Mouse (Mus musculus) kidney, postnatal 4 days (tissue): ENCODE results near the gene Mcf2.

Experiments used
- DNase-seq, 2 experiments: peaks; one replicate each; pipeline ENCODE4 v3.0.0; 2021; ENCODE audit warnings: mixed read lengths in 2 of 2

The Mcf2 gene

GRCm38 (mm10) chrX:60178744-60179458 lies at the start of gene Mcf2:
Gene Mcf2, minus strand, starts transcription at chrX:60179089.
- peak; percentile 20 to 38 for DNase-seq

DNA sequence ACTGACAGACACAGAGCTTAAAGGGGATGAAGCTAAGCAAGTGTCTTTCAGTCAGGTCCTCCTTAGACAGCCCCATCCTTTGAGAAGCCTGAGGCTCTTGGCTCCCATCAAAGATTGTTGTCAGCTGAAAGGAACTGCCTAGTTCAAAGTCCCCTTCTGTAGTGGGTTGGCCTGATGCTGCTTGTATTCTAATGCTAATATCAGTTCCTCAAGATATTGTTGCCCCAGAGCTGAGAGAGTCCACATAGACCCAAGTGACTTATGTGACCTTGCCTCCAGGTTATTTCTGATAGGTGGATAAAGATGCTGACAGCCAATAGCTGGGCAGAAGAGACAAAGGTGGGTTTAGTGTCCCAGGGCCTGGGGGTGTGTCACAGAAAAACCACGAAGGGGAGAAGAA lies 8.8 kb upstream of the Mcf2 start:
- no peak for DNase-seq

GRCm38 (mm10) chrX:60182611-60183010 lies 3.7 kb upstream of the Mcf2 start:
- DNase-seq: no peak

- DNase-seq: no peak
These were observed 705 bp downstream of the Mcf2 start for GRCm38 (mm10) chrX:60178025-60178743.

GRCm38 (mm10) chrX:60170106-60170505 lies 8.8 kb downstream of the Mcf2 start:
- DNase-seq: no peak

DNA sequence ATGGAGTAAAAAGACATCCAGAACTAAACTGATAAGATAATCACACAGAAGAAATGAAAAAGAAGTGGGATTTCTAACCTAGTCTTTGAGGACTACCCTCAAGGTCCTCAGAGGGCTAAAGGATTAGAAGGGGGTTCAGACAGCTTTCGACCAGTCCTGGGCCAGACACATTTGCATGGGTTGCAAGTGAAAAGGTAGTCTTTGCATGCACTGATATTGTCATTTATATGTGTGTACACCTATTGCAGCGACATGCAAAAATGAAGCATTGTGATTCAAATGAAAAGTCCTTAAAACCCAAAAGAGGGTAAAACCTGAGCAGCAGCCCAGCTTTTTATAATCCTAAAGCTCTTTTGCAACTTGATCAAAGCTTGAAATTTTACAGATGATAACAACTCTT lies 9.4 kb downstream of the Mcf2 start:
- no peak for DNase-seq

DNA sequence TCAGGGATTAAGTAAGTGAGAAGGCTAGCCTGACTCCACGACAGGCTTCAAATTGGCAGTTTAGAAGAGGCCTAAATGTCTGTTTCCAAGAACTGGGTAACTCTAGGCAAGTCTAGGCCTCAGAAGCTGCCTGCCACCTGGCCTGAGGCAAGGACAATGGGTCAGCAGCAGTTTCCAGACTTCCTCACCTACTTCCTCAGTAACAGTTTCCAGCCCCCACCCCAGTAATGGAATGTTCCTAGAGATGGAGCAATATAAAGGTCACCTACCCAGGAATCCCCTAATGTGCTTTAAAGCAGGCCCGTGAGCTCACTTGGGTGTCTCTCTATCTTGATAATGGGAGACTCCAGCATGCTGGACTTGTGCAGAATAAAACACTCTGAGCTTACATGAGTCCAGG lies 10.1 kb downstream of the Mcf2 start:
- no peak for DNase-seq

GRCm38 (mm10) chrX:60147268-60147974 lies 31.5 kb downstream of the Mcf2 start:
- DNase-seq: peak; percentile 1 to 2

DNA sequence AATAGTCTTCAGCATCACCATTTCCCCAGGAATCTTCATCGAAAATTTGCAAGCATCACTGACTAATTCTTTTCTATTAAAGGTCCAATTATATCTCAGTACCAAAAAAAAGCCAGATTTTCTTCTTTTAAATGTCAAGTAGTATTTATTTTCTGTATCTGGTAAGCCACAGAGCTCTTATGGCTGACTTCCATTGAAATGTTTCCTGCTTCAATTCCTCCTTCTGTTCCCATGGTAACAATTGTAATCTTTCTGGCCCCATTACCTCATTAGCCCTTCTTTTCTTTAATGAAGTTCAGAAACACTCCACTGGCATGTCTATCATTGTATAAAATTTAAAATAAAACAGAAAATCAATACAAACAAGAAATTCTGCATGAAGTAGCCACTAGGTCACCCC lies 103.5 kb downstream of the Mcf2 start:
- no peak for DNase-seq

DNA sequence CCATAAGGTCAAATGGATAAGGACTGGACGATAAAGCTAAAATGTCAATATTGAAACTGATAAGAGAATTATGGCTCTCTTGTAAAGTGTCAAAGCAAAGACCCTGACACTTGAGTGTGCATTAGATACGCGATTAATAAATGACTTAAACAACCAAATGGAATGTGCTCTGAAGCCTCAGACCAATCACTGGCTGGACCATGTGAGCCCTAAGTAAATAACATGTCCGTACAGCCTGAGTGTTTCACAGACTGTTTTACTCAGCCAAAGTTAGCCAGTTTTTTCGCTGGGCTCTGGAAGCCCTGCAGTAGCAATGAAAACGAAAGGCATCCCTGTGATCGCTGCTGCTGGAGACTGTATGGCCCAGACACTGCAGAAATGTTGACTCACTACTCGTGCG lies 123.7 kb downstream of the Mcf2 start:
- DNase-seq: no peak

GRCm38 (mm10) chrX:60054745-60055144 lies 124.1 kb downstream of the Mcf2 start:
- DNase-seq: no peak

GRCm38 (mm10) chrX:60026654-60027053 lies 152.2 kb downstream of the Mcf2 start:
- peak; percentile 21 to 49 for DNase-seq

- no peak for DNase-seq
These were observed 157.3 kb downstream of the Mcf2 start for GRCm38 (mm10) chrX:60021595-60021994.

GRCm38 (mm10) chrX:60021007-60021406 lies 157.9 kb downstream of the Mcf2 start:
- DNase-seq: no peak

- DNase-seq: no peak
These were observed 164.3 kb downstream of the Mcf2 start for GRCm38 (mm10) chrX:60014588-60014987.

DNA sequence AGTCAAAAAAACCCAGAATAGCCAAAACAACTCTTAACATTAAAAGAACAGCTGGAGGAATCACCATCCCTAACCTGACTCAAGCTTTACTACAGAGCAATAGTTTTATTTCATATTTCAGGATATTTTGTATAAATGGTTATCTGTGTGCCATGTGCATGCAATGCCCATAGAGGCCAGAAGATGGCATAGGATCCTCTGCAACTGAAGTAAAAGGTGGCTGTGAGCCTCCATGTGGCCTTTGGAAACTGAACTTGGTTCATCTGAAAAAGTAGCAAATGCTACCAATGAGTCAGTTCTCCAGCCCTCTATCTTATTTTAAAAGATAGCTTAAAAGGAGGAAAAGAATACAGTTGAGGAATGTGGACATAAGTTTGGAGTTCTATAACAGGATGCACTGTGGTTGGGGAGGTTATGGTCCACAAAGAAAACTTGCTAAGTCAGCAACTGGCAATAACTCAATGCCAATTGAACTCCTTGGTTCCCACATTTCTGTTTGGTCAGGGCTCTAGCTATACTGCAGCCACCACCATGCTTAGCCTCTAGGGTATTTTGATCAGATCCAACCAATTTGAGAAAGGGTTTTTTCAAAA lies 165.7 kb downstream of the Mcf2 start:
- DNase-seq: peak; percentile 53 to 57
